Mouse (Mus musculus) embryonic facial prominence, embryonic 11.5 days (tissue): ENCODE data around the gene Gm20219. TPM values are rescaled to one million over a fixed set of nuclear protein-coding genes. Genes with fewer than 3 reads are reported as not detected.
"Not testable (repeated sequence)": the region's sequence is repeated elsewhere in the genome, so short reads cannot be mapped to it uniquely, and the experiment has no call there.

ENCODE experiments used
- ATAC-seq: fragments of 200-750 bp; cut with Nextera tagmentation; replicated peaks from 2 replicates; pipeline ENCODE4 v1.8.0; 2017; ENCODE audit warnings: low read depth; ENCODE audit not compliant: insufficient number of reproducible peaks, low FRiP score, low TSS enrichment
- DNase-seq: peaks from one replicate; pipeline ENCODE4 v3.0.0-alpha.2; 2015; ENCODE audit warnings: low spot score
- H3K27ac ChIP-seq: fragments of 300-500 bp; sonication (generic); replicated peaks from 2 replicates; pipeline ENCODE4 v1.5.1; 2014; ENCODE audit warnings: mild to moderate bottlenecking, low read depth, low read length, control low read depth
- H3K27me3 ChIP-seq: fragments of 300-500 bp; sonication (generic); 2 replicates; pipeline ENCODE4 v1.6.1; 2014; ENCODE audit warnings: mild to moderate bottlenecking, low read length, moderate library complexity, mixed read lengths; ENCODE audit not compliant: control insufficient read depth, insufficient read depth
- H3K36me3 ChIP-seq: fragments of 300-500 bp; sonication (generic); replicated peaks from 2 replicates; pipeline ENCODE4 v1.6.1; 2014; ENCODE audit warnings: low read depth, mild to moderate bottlenecking, low read length, moderate library complexity, mixed read lengths; ENCODE audit not compliant: control insufficient read depth, insufficient read depth
- H3K4me1 ChIP-seq: fragments of 300-500 bp; sonication (generic); 2 replicates; pipeline ENCODE4 v1.6.1; 2014; ENCODE audit warnings: low read length, mixed read lengths; ENCODE audit not compliant: control insufficient read depth, insufficient read depth
- H3K4me2 ChIP-seq: fragments of 300-500 bp; sonication (generic); 2 replicates; pipeline ENCODE4 v1.6.1; 2014; ENCODE audit warnings: low read depth, mild to moderate bottlenecking, control low read depth, low read length, moderate library complexity
- H3K4me3 ChIP-seq: fragments of 300-500 bp; sonication (generic); 2 replicates; pipeline ENCODE4 v1.5.1; 2014; ENCODE audit warnings: low read depth, low read length, control low read depth
- H3K9ac ChIP-seq: fragments of 300-500 bp; sonication (generic); replicated peaks from 2 replicates; pipeline ENCODE4 v1.6.1; 2014; ENCODE audit warnings: mild to moderate bottlenecking, control low read depth, low read length
- H3K9me3 ChIP-seq: fragments of 300-500 bp; sonication (generic); replicated peaks from 2 replicates; pipeline ENCODE4 v1.6.1; 2016; ENCODE audit warnings: mild to moderate bottlenecking, low read length, inconsistent platforms, mixed read lengths; ENCODE audit not compliant: control insufficient read depth
- WGBS: fragments of 180-500 bp; shearing (Covaris S2); extraction: QIAGEN DNeasy Blood & Tissue Kit; methylation state at CpG from one replicate; pipeline ENCODE4 v1.1.7; 2014; 5-methylcytosine and 5-hydroxymethylcytosine counted together
- polyA plus RNA-seq: library from polyadenylated mRNA; unstranded; fragments of >200 nt; fragmentation: Nextera tagmentation; extraction: Ambion mirVana; gene quantifications from 2 replicates; pipeline ENCODE4 v1.2.1, GENCODE M21; 2014

Gene Gm20219
- polyA plus RNA-seq, 1 experiment from 2014 or later, result 0.70 TPM

DNA sequence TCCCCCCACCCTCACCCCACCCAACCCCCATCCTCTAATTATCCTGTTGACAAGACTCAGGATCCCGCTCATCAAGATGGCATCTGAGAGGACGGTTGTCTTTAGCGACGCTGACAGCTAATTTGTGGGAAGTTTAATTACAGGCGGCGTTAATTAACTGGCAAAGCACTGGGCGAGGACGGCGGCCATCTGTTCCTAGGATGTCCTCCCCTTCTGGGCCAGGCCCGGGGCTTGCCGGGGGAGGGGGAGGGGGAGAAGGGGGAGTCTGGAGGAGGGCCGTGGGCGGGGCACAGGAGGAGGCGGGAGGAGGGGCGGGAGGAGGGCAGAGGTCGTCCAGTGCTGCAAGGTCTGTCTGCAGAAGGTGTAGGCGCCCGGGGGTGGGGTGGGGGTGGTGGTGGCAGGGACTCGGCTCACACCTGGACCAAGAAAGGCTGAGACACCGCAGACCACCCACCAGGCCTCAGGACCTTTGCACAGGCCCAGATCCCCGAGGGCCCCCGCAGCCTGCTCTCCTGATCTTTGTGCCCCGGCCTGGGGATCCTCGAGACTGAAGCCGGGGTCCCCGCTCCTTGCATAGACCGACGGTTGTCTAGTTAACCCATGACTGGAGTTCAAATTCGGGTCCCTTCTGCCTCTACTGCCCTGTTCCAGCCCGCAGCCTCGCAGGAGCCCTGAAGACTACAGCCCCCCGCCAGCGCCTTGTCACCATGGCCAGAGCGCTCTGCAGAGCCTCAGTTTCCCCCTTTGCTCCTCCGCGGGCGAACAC lies 44.3 kb downstream of the Gm20219 start:
- H3K4me2 ChIP-seq, result peak overlapping the region; percentile 4; the same call in 1 of the 2 replicates
- H3K36me3 ChIP-seq, result no peaks in the 10 kb centered on the region
- peaks cover 8% of the 10 kb centered on the region; the same call in 1 of the 2 replicates for H3K4me1 ChIP-seq
- H3K27me3 ChIP-seq, result peaks cover 38% of the 10 kb centered on the region
- H3K4me3 ChIP-seq, result no peak overlapping the region
- 3% methylated on average over 30 of the region's 37 CpGs for WGBS
- H3K9ac ChIP-seq, result no peak overlapping the region
- H3K9me3 ChIP-seq, result no peaks in the 10 kb centered on the region
- peak; percentile 51 for DNase-seq
- H3K27ac ChIP-seq, result no peak overlapping the region
- ATAC-seq, result no peak

DNA sequence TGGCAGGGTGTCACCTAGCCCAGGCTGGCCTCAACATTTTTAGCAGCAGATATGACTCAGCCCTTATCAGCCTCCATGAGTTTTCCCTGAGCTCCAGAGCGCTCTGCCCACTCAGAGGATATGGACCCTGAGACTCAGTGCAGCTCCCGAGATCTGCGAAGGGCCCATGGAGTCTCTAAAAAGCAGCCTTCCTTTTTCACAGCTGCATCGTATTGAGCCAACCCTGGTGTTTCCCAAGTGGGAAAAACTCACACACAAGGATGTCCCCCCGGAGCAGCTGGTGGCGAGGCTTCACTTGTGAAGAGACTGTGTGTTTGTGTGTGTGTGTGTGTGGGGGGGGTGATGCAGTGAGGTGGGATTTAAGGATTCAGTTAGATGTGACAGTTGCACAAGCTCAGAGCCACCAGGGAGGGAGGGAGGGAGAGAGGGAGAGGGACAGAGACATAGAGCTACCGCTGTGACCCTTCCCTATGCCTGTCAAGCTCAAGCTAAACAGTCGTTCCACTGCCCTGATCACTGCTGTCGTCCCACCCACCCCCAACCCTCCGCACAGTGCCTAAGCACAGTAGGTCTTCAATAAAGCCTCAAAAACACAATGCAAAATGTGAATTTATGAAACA lies 45.1 kb downstream of the Gm20219 start:
- Histone ChIP-seq H3K4me1 (peaks cover 8% of the 10 kb centered on the region; the same call in 1 of the 2 replicates), H3K36me3 (no peaks in the 10 kb centered on the region), H3K27me3 (peaks cover 38% of the 10 kb centered on the region), H3K4me2 (no peak overlapping the region), H3K4me3 (no peak overlapping the region), H3K9me3 (no peaks in the 10 kb centered on the region; the same call in 1 of the 2 replicates), H3K27ac (no peak overlapping the region), H3K9ac (no peak overlapping the region)
- WGBS, result 37% methylated on average over 10 of the region's 10 CpGs
- ATAC-seq (no peak), DNase-seq (no peak)

DNA sequence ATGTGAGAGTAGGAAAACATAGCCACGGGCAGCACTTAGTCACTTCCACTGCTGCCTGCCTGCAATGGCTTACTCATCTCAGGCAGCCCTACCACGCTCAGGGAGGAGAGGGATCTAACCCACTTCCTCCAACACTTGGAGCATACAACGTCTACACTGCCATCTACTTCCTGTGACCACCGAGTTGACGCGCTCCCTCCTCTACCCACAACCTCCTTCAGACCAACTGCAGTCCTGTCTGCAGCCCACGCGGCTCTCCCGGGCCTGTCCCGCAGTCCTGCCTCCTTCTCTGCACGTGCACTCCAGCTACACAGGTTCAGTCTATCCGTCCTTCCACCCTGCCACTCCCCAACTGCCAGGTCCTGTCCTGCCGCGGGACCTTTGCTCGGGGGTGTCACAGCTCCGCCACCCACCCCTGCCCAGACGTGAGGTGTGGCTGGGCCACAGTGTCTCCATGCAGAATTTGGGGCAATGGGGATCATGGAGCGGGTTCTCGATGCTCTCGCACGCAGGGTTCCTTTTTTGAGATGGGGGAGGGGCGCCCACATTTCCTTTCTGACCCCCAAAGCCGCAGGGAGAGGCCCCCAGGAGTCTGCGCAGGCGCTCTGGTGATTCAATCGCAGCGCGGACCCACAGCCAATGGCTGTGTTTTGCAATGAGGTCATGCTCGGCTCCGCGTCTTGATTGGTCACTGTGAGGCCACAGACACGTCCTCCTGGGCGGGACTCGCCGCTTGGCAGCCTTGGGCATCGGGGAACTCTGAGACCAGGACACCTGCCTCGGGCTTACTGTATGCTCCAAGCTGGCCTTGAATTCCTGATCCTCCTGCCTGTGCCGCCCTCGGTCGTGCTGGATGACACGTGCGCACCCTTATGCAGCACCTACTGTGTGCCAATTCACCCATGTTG lies 46.8 kb downstream of the Gm20219 start:
- ATAC-seq, result peak; percentile 92
- WGBS, result 1% methylated on average over 42 of the region's 42 CpGs
- peak; percentile 97 for DNase-seq
- Histone ChIP-seq H3K27me3 (peaks cover 26% of the 10 kb centered on the region), H3K4me1 (peaks cover 8% of the 10 kb centered on the region; the same call in 1 of the 2 replicates), H3K4me3 (peak overlapping the region; percentile 40), H3K9me3 (no peaks in the 10 kb centered on the region; the same call in 1 of the 2 replicates), H3K4me2 (peak overlapping the region; percentile 81), H3K9ac (peak overlapping the region; percentile 55), H3K36me3 (no peaks in the 10 kb centered on the region), H3K27ac (no peak overlapping the region; the same call in 1 of the 2 replicates)

DNA sequence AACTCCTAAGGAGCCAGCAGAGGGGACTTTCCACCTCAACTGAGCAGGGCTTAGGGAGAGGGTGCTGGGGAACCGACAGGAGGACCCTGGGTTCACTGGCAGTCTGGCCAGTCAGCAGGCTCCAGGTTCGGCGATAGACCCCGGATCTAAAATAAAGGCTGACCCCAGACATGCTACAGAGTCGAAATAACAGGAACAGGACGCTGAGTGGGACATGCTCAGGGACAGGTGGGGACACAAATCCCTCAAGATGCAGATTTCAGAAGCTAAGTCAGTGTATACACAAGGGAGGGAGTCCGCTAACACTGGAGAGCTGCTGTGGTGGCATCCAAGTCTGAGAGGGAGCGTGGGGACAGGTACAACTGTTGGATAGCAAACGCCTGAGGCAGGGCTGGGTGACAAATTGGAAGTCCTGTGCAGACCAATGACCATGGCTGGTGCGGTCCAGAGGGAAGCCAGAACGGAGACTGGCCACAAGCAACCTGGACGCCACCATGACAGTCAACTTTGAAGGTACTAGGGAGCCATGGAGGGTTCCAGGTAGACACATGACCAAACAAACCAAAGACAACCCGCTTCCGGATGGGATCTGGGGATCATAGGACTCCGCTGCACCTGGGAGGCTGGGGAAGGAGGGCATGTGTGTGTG lies 47.6 kb downstream of the Gm20219 start:
- H3K4me2 ChIP-seq, result peak overlapping the region; percentile 81
- H3K36me3 ChIP-seq, result no peaks in the 10 kb centered on the region
- WGBS, result 60% methylated on average over 15 of the region's 15 CpGs
- no peak overlapping the region for H3K27ac ChIP-seq
- H3K9me3 ChIP-seq, result no peaks in the 10 kb centered on the region; the same call in 1 of the 2 replicates
- H3K9ac ChIP-seq, result peak overlapping the region; percentile 55; the same call in 1 of the 2 replicates
- H3K27me3 ChIP-seq, result peaks cover 17% of the 10 kb centered on the region
- H3K4me1 ChIP-seq, result peaks cover 6% of the 10 kb centered on the region; the same call in 1 of the 2 replicates
- ATAC-seq (no peak), DNase-seq (no peak)
- H3K4me3 ChIP-seq, result peak overlapping the region; percentile 40

DNA sequence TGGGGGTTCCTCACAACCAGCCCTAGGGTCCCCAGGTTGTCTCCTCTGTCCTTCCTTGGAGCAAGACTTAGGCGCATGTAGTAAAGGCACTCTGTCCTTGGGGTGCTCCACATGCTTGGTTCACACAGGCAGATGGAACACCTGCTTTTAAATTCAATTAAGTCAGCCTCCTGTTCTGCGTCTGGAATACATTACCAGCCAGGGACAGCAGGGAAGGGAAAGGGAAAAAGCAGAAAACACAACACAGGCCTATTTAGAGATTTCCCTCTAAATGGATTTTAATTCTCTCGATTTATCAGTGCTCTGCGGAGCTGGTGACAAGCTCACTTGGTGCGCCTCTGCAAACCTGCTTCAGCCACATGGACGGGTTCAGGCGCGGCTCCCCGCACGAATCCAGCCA lies 48.8 kb downstream of the Gm20219 start:
- Histone ChIP-seq H3K4me2 (no peak overlapping the region), H3K9me3 (no peaks in the 10 kb centered on the region; the same call in 1 of the 2 replicates), H3K36me3 (no peaks in the 10 kb centered on the region), H3K27ac (no peak overlapping the region), H3K27me3 (peaks cover 6% of the 10 kb centered on the region), H3K9ac (no peak overlapping the region), H3K4me1 (peaks cover 6% of the 10 kb centered on the region; the same call in 1 of the 2 replicates), H3K4me3 (no peak overlapping the region)
- ATAC-seq (no peak), DNase-seq (peak; percentile 25)
- 73% methylated on average over 10 of the region's 10 CpGs for WGBS

DNA sequence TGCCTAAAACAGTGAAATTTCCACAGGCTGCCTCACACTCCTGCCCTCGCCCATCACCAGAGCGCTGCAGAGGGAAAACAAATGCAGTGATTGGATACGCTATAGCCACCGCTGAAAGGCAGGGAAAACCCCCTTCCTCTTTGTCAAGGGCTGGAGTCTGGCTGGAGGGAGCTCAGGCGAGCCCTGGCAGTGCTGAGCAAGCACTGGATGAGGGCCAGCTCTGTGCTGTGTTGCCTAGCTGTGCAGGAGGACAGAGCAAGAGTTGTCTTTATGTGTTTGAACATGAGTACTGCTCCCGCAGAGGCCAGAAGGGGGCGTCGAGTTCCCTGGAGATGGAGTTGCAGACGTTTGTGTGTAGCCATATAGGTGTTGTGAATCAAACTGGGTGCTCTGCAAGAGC lies 51.7 kb downstream of the Gm20219 start:
- ATAC-seq (no peak), DNase-seq (no peak)
- no peaks in the 10 kb centered on the region; the same call in 1 of the 2 replicates for H3K9me3 ChIP-seq
- no peak overlapping the region for H3K4me2 ChIP-seq
- H3K9ac ChIP-seq, result no peak overlapping the region
- WGBS, result 39% methylated on average over 9 of the region's 9 CpGs
- H3K27me3 ChIP-seq, result no peaks in the 10 kb centered on the region
- no peaks in the 10 kb centered on the region for H3K4me1 ChIP-seq
- no peak overlapping the region for H3K27ac ChIP-seq
- no peaks in the 10 kb centered on the region for H3K36me3 ChIP-seq
- no peak overlapping the region for H3K4me3 ChIP-seq

DNA sequence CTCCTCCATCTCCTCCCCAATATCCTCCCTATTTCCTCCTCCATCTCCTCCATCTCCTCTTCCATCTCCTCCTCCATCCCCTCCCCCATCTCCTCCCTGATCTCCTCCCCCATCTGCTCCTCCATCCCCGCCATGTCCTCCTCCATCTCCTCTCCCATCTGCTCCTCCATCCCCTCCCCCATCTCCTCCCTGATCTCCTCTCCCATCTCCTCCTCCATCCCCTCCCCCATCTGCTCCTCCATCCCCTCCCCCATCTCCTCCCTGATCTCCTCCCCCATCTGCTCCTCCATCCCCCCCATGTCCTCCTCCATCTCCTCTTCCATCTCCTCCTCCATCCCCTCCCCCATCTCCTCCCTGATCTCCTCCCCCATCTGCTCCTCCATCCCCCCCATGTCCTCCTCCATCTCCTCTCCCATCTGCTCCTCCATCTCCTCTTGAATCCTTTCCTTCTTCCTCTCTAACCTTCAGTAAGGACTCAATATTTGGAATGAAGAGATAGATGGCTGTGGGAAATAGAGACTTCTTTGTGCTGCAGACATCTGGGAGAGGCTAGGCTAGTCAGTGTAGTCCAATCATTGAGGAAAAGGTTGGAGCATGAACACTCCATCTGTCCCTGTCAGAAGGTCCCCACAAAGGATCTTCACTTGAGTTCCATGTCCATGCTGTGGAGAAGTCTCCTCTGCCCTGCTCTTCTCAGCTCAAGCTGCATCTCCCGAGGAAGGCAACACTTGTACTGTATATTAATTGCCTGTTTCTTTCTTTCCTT lies 52.4 kb downstream of the Gm20219 start:
- not testable (repeated sequence) for H3K9ac ChIP-seq, H3K9me3 ChIP-seq, H3K4me1 ChIP-seq, DNase-seq, H3K27me3 ChIP-seq, H3K27ac ChIP-seq, H3K4me2 ChIP-seq, H3K36me3 ChIP-seq, ATAC-seq, H3K4me3 ChIP-seq
- 64% methylated on average over 2 of the region's 2 CpGs for WGBS
